Comparison of ENCODE assay signal across 24 mouse cellular contexts in the genomic region with DNA sequence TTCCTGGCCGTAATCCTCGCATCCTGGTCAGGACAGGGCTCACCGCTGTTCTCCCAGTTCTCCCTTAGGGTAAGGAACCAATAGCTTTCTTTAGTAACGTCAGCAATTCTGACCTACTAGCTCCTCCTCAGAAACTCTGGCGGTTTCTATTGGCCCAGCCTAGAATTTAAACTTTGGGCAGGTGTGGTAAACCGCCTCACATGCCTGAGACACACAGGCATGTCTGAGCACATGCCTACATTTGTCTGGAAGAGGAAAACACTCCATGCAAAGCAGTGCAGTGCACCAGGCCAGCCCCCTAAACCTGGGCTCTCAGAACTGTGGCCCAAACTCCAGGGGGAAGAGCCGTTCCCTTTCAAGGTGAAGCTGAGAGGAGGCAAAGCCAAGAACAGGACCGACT. TPM values are rescaled to one million over a fixed set of nuclear protein-coding genes. Genes with fewer than 3 reads are reported as not detected.
DNase-seq lines count a peak whose midpoint lies in the region; ATAC-seq and TF ChIP-seq lines count a peak whose summit lies in the region.
"Had no signal": no experiment of that assay in that cellular context is flagged by ENCODE, and none has a peak within 500 bp of the region (broad histone marks: within the 10 kb centered on the region; RNA-seq: fewer than 3 reads in every experiment).

No protein-coding gene starts in this region.

- H3K4me2 ChIP-seq in embryonic facial prominence, embryonic 14.5 days (ENCODE audit: low read depth, low read length), result no peak overlapping the region
- no peak overlapping the region for H3K4me2 ChIP-seq in midbrain, embryonic 13.5 days (replicated peaks)
- H3K4me2 ChIP-seq: hindbrain, embryonic 12.5 days; liver, embryonic 11.5 days; midbrain, embryonic 11.5 days had no signal

- peaks cover 11% of the 10 kb centered on the region for H3K4me1 ChIP-seq in embryonic facial prominence, embryonic 14.5 days (ENCODE audit: control insufficient read depth, insufficient read depth, low read length)
- peaks cover 46% of the 10 kb centered on the region for H3K4me1 ChIP-seq in midbrain, embryonic 13.5 days (replicated peaks)

- no peak overlapping the region for H3K4me3 ChIP-seq in gastrocnemius, adult 2 months
- no peak overlapping the region for H3K4me3 ChIP-seq in embryonic facial prominence, embryonic 14.5 days (ENCODE audit: low read depth, low read length)
- no peak overlapping the region for H3K4me3 ChIP-seq in midbrain, embryonic 13.5 days (replicated peaks)
- H3K4me3 ChIP-seq: hindbrain, embryonic 12.5 days; left cerebral cortex, adult 2 months had no signal

- H3K27me3 ChIP-seq in embryonic facial prominence, embryonic 14.5 days (replicated peaks; ENCODE audit: control insufficient read depth, insufficient read depth, low read length), result no peaks in the 10 kb centered on the region
- no peaks in the 10 kb centered on the region for H3K27me3 ChIP-seq in midbrain, embryonic 13.5 days
- H3K27me3 ChIP-seq: hindbrain, embryonic 12.5 days had no signal

- no peak for TF ChIP-seq CTCF in gastrocnemius, adult 2 months (IDR thresholded peaks at IDR 0.05)

- no peak overlapping the region for H3K9ac ChIP-seq in embryonic facial prominence, embryonic 14.5 days (ENCODE audit: low read depth, low read length)
- no peak overlapping the region for H3K9ac ChIP-seq in midbrain, embryonic 13.5 days (replicated peaks)
- H3K9ac ChIP-seq: hindbrain, embryonic 12.5 days; liver, postnatal 0 days had no signal

- DNase-seq in gastrocnemius, adult 2 months, result peak; percentile 11
- no peak for DNase-seq in gastrocnemius, postnatal 4 days (ENCODE audit: low spot score in 2 of 2)
- DNase-seq in urinary bladder, postnatal 14 days (ENCODE audit: low spot score), result peak; percentile 41
- no peak for DNase-seq in urinary bladder, postnatal 25 days (ENCODE audit: low spot score)
- peak; percentile 68 for DNase-seq in embryonic facial prominence, embryonic 14.5 days (ENCODE audit: low spot score)
- DNase-seq in left cerebral cortex, postnatal 25 days (ENCODE audit: low spot score in 2 of 2), result no peak
- DNase-seq: adrenal gland, postnatal 25 days; cerebellum, adult 8-10 months; cerebellum, postnatal 36 days; embryo, embryonic 11 days; gastrocnemius, postnatal 10 days; kidney, adult 8-10 months; kidney, postnatal 10 days; liver, postnatal 0 days; lung, postnatal 10 days; spleen, adult 18-20 months; thymus, adult 18-20 months; thymus, postnatal 36 days had no signal

- 56% methylated on average over 8 of the region's 8 CpGs for WGBS in embryonic facial prominence, embryonic 14.5 days
- WGBS in midbrain, embryonic 13.5 days, result 78% methylated on average over 8 of the region's 8 CpGs

- no peaks in the 10 kb centered on the region for H3K9me3 ChIP-seq in embryonic facial prominence, embryonic 14.5 days (ENCODE audit: control insufficient read depth, low read length)
- no peaks in the 10 kb centered on the region for H3K9me3 ChIP-seq in midbrain, embryonic 13.5 days
- H3K9me3 ChIP-seq: hindbrain, embryonic 12.5 days had no signal

- no peaks in the 10 kb centered on the region for H3K36me3 ChIP-seq in embryonic facial prominence, embryonic 14.5 days (ENCODE audit: control insufficient read depth, insufficient read depth, low read length)
- no peaks in the 10 kb centered on the region for H3K36me3 ChIP-seq in midbrain, embryonic 13.5 days
- H3K36me3 ChIP-seq: hindbrain, embryonic 12.5 days had no signal

- intact Hi-C loops in gastrocnemius, adult 2 months (cut with DNase I), result no loop called here
- intact Hi-C loops in left cerebral cortex, postnatal 25 days (cut with DNase I), result no loop called here

- no peak overlapping the region for H3K27ac ChIP-seq in gastrocnemius, adult 2 months
- no peak overlapping the region; the same call in 1 of the 2 replicates for H3K27ac ChIP-seq in embryonic facial prominence, embryonic 14.5 days (replicated peaks; ENCODE audit: low read depth, low read length)
- H3K27ac ChIP-seq in midbrain, embryonic 13.5 days, result no peak overlapping the region
- H3K27ac ChIP-seq: hindbrain, embryonic 12.5 days; left cerebral cortex, adult 2 months had no signal

- peak; percentile 80 for ATAC-seq in embryonic facial prominence, embryonic 14.5 days (ENCODE audit: low read depth)
- no peak for ATAC-seq in midbrain, embryonic 13.5 days
- ATAC-seq: inflammation-experienced regulatory T-cells, adult 6 months had no signal

RNA-seq across cellular contexts. Expression of gene Trio, which starts 57.5 kb away (rescaled TPM):
- 10 to 100 TPM; 35.3 to 43.2 TPM for total RNA-seq in gastrocnemius, adult 2 months (2021)
- total RNA-seq in gastrocnemius, postnatal 4 days (2021), result 100 to 1,000 TPM; 159 to 162 TPM
- 60.8 and 68.2 TPM in 2 replicates for polyA plus RNA-seq in embryonic facial prominence, embryonic 14.5 days (2014; fragmentation: Nextera tagmentation; extraction: Ambion mirVana)
- 100 to 1,000 TPM; 219 to 226 TPM for total RNA-seq in left cerebral cortex, postnatal 25 days (2021)
- polyA plus RNA-seq in midbrain, embryonic 13.5 days (2015; fragmentation: Nextera tagmentation; extraction: Ambion mirVana), result 37.9 and 39.7 TPM in 2 replicates

Comparison
In these comparisons a context has a peak if more than half of its experiments do, and no peak if none do; other contexts are left out.
1. DNase-seq: peak in gastrocnemius, adult 2 months (single experiment), urinary bladder, postnatal 14 days (single experiment) and embryonic facial prominence, embryonic 14.5 days (single experiment); none in gastrocnemius, postnatal 4 days (0 of 2), urinary bladder, postnatal 25 days (single experiment) and left cerebral cortex, postnatal 25 days (0 of 2).